In the genomic region with DNA sequence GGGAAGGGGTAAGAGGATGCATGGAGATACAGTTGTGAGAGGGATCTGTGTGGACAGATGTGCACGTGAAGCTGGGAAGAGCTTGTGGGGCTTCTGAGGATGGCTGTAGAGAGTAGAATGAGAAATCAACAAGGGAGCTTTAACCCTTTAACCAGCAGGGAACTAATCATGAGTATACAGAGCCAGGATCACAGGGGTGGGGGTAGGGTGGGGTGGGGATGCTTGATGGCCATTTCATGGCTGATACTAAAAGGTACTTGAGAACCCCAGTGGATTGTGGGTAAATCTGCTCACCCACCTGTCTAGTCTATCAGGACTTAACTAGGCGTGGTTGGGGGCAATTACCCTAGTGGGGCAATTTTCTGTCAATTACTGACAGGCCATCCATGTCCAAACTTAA, we compare ENCODE assay signal across 16 mouse cellular contexts.
"Had no signal": no experiment of that assay in that cellular context is flagged by ENCODE, and none has a peak within 500 bp of the region (broad histone marks: within the 10 kb centered on the region; RNA-seq: fewer than 3 reads in every experiment).

No protein-coding gene starts in this region.

- H3K4me2 ChIP-seq: limb, embryonic 12.5 days; limb, embryonic 15.5 days; liver, embryonic 11.5 days; lung, embryonic 14.5 days had no signal

- H3K27me3 ChIP-seq: limb, embryonic 12.5 days; limb, embryonic 15.5 days had no signal

- H3K27ac ChIP-seq: limb, embryonic 12.5 days; limb, embryonic 15.5 days; liver, embryonic 14.5 days; macrophage had no signal

- H3K4me1 ChIP-seq: limb, embryonic 12.5 days; limb, embryonic 15.5 days had no signal

- H3K36me3 ChIP-seq: limb, embryonic 12.5 days; limb, embryonic 15.5 days had no signal

- H3K9ac ChIP-seq: limb, embryonic 12.5 days; limb, embryonic 15.5 days; liver, embryonic 14.5 days; liver, postnatal 0 days; lung, embryonic 14.5 days had no signal

- ATAC-seq: intestine, embryonic 16.5 days; liver, postnatal 0 days; lung, postnatal 0 days had no signal

- H3K4me3 ChIP-seq: limb, embryonic 12.5 days; limb, embryonic 15.5 days had no signal

- H3K9me3 ChIP-seq: limb, embryonic 12.5 days; limb, embryonic 15.5 days had no signal

- DNase-seq: kidney, adult 18-20 months; kidney, adult 9 months; kidney, postnatal 14 days; kidney, postnatal 4 days; left cerebral cortex, postnatal 4 days; liver, postnatal 0 days; lung, embryonic 14.5 days; thymus, adult 18-20 months; thymus, postnatal 36 days had no signal
